Mouse (Mus musculus) CH12.LX (cell line): ENCODE measurements around the gene Acaa1a. TPM values are rescaled to one million over a fixed set of nuclear protein-coding genes. Genes with fewer than 3 reads are reported as not detected.

Experiments used
- DNase-seq: peaks from one replicate; pipeline ENCODE4 v3.0.0-alpha.2; 2013; ENCODE audit errors: extremely low read depth
- H3K27ac ChIP-seq: 2 replicates; pipeline ENCODE4 v1.5.1; 2012; ENCODE audit warnings: low read depth, mild to moderate bottlenecking, control low read depth, moderate library complexity; ENCODE audit not compliant: insufficient read depth
- H3K27me3 ChIP-seq: replicated peaks from 2 replicates; pipeline ENCODE3; 2012; ENCODE audit warnings: inconsistent platforms
- H3K36me3 ChIP-seq, 2 experiments: replicated peaks in 1 of 2; 2 replicates each; pipeline versions ENCODE3 to v1.6.1; 2012; ENCODE audit warnings: inconsistent platforms in 1 of 2, low read length in 1 of 2, mild to moderate bottlenecking in 1 of 2, mixed read lengths in 1 of 2, moderate library complexity in 1 of 2; ENCODE audit not compliant: control insufficient read depth in 1 of 2, insufficient read depth in 1 of 2
- H3K4me1 ChIP-seq, 2 experiments: 2 replicates each; pipeline ENCODE4 v1.6.1; 2012; ENCODE audit warnings: inconsistent platforms in 1 of 2, moderate library complexity in 1 of 2; ENCODE audit not compliant: insufficient read depth in 2 of 2, control insufficient read depth in 1 of 2
- H3K4me2 ChIP-seq: 2 replicates; pipeline ENCODE4 v1.6.1; 2012; ENCODE audit warnings: low read depth, mild to moderate bottlenecking, control low read depth; ENCODE audit not compliant: poor library complexity, insufficient read depth, severe bottlenecking
- H3K4me3 ChIP-seq, 3 experiments: fragments of 150-350 bp in 1 of 3; sonication (generic) in 1 of 3; replicated peaks in 1 of 3; 2 replicates each; pipeline versions ENCODE3 to v1.5.1; 2011 to 2012; ENCODE audit warnings: low read depth in 2 of 3, low read length in 2 of 3, mild to moderate bottlenecking in 2 of 3, moderate library complexity in 2 of 3, control low read depth in 1 of 3, improper control_type of control experiment in 1 of 3, inconsistent platforms in 1 of 3, mixed read lengths in 1 of 3; ENCODE audit not compliant: poor library complexity in 1 of 3
- H3K79me2 ChIP-seq: replicated peaks from 2 replicates; pipeline ENCODE4 v1.6.1; 2012; ENCODE audit warnings: mild to moderate bottlenecking, moderate library complexity; ENCODE audit not compliant: control insufficient read depth, poor library complexity, insufficient read depth, severe bottlenecking; ENCODE audit errors: extremely low read depth
- H3K9ac ChIP-seq: 2 replicates; pipeline ENCODE4 v1.6.1; 2012; ENCODE audit warnings: low read depth, mild to moderate bottlenecking, control low read depth, moderate library complexity; ENCODE audit not compliant: insufficient read depth
- H3K9me3 ChIP-seq: replicated peaks from 2 replicates; pipeline ENCODE3; 2012; ENCODE audit warnings: low read length, inconsistent platforms, mixed read lengths
- CHD1 ChIP-seq: IDR thresholded peaks from 2 replicates; pipeline ENCODE4 v1.6.1; 2012; ENCODE audit warnings: low read depth, low read length, improper control_type of control experiment, inconsistent platforms
- CHD2 ChIP-seq: IDR thresholded peaks from 2 replicates; pipeline ENCODE4 v1.6.1; 2011; ENCODE audit warnings: low read length, improper control_type of control experiment
- ELF1 ChIP-seq: IDR thresholded peaks from 2 replicates; pipeline ENCODE4 v1.6.1; 2014; ENCODE audit warnings: low read depth, mild to moderate bottlenecking, inconsistent platforms, low read length, improper control_type of control experiment
- ETS1 ChIP-seq: conservative IDR thresholded peaks from 2 replicates; pipeline ENCODE4 v1.6.1; 2012; ENCODE audit warnings: low read depth, mild to moderate bottlenecking, inconsistent platforms, low read length, improper control_type of control experiment, moderate library complexity
- GABPA ChIP-seq: IDR thresholded peaks from 2 replicates; pipeline ENCODE4 v1.6.1; 2012; ENCODE audit warnings: low read depth, low read length, improper control_type of control experiment, inconsistent platforms; ENCODE audit not compliant: insufficient replicate concordance
- HCFC1 ChIP-seq: IDR thresholded peaks from 2 replicates; pipeline ENCODE4 v1.6.1; 2012; ENCODE audit warnings: low read depth, mild to moderate bottlenecking, inconsistent platforms, low read length, improper control_type of control experiment
- IRF4 ChIP-seq: IDR thresholded peaks from 2 replicates; pipeline ENCODE4 v1.6.1; 2014; ENCODE audit warnings: low read depth, mild to moderate bottlenecking, inconsistent platforms, low read length, improper control_type of control experiment
- JUN ChIP-seq: IDR thresholded peaks from 2 replicates; pipeline ENCODE4 v1.6.1; 2011; ENCODE audit warnings: low read depth, mild to moderate bottlenecking, low read length, improper control_type of control experiment, moderate library complexity; ENCODE audit not compliant: insufficient read depth
- MAFK ChIP-seq: IDR thresholded peaks from 2 replicates; pipeline ENCODE4 v1.6.1; 2011; ENCODE audit warnings: low read length, improper control_type of control experiment; ENCODE audit not compliant: insufficient replicate concordance
- MAX ChIP-seq: IDR thresholded peaks from 2 replicates; pipeline ENCODE4 v1.6.1; 2011; ENCODE audit warnings: low read length, improper control_type of control experiment
- MXI1 ChIP-seq: IDR thresholded peaks from 2 replicates; pipeline ENCODE4 v1.6.1; 2011; ENCODE audit warnings: mild to moderate bottlenecking, low read depth, low read length, improper control_type of control experiment
- MYC ChIP-seq: IDR thresholded peaks from 2 replicates; pipeline ENCODE4 v1.6.1; 2011; ENCODE audit warnings: low read depth, mild to moderate bottlenecking, improper control_type of control experiment, low read length
- POLR2A ChIP-seq: IDR thresholded peaks from 2 replicates; pipeline ENCODE4 v1.6.1; 2011; ENCODE audit warnings: low read depth, mild to moderate bottlenecking, improper control_type of control experiment, low read length
- POLR2AphosphoS2 ChIP-seq: IDR thresholded peaks from 2 replicates; pipeline ENCODE4 v1.6.1; 2011; ENCODE audit warnings: low read depth, low read length, improper control_type of control experiment
- RCOR1 ChIP-seq: conservative IDR thresholded peaks from 2 replicates; pipeline ENCODE4 v1.6.1; 2012; ENCODE audit warnings: low read depth, mild to moderate bottlenecking, inconsistent platforms, low read length, improper control_type of control experiment
- SIN3A ChIP-seq: IDR thresholded peaks from 2 replicates; pipeline ENCODE4 v1.6.1; 2012; ENCODE audit warnings: low read length, improper control_type of control experiment, inconsistent platforms
- TBP ChIP-seq: conservative IDR thresholded peaks from 2 replicates; pipeline ENCODE4 v1.6.1; 2011; ENCODE audit warnings: low read depth, low read length, improper control_type of control experiment
- TCF12 ChIP-seq: IDR thresholded peaks from 2 replicates; pipeline ENCODE4 v1.6.1; 2014; ENCODE audit warnings: low read depth, mild to moderate bottlenecking, inconsistent platforms, low read length, improper control_type of control experiment
- UBTF ChIP-seq: IDR thresholded peaks from 2 replicates; pipeline ENCODE4 v1.6.1; 2012; ENCODE audit warnings: low read depth, mild to moderate bottlenecking, inconsistent platforms, low read length, improper control_type of control experiment, moderate library complexity
- USF2 ChIP-seq: conservative IDR thresholded peaks from 2 replicates; pipeline ENCODE4 v1.6.1; 2011; ENCODE audit warnings: low read depth, low read length, improper control_type of control experiment
- ZMIZ1 ChIP-seq: IDR thresholded peaks from 2 replicates; pipeline ENCODE4 v1.6.1; 2012; ENCODE audit warnings: low read depth, mild to moderate bottlenecking, inconsistent platforms, low read length, improper control_type of control experiment
- ZNF384 ChIP-seq: IDR thresholded peaks from 2 replicates; pipeline ENCODE4 v1.6.1; 2012; ENCODE audit warnings: low read depth, low read length, improper control_type of control experiment, inconsistent platforms
- dilution Hi-C: fragments of 300-500 bp; cut with MboI; formaldehyde crosslinking; loops from 2 replicates; pipeline ENCODE4 v1.14.3; 2020; ENCODE audit warnings: low sequenced_read_pairs; ENCODE audit not compliant: extremely low pct_unique_long_range_greater_than_20kb, extremely low pct_ligation_motif_present
- in situ Hi-C: fragments of 300-500 bp; cut with MboI; formaldehyde crosslinking; loops from 3 replicates; pipeline ENCODE4 v1.14.3; 2019; ENCODE audit warnings: low sequenced_read_pairs, low pct_ligation_motif_present, low pct_unique_long_range_greater_than_20kb, mixed read lengths
- polyA plus RNA-seq: library from polyadenylated mRNA; unstranded; fragments of >175 nt; gene quantifications from 2 replicates; pipeline ENCODE4 v1.2.1, GENCODE M21; 2012; ENCODE audit warnings: low read depth; ENCODE audit not compliant: insufficient read length
- total RNA-seq, 2 experiments: library from RNA; depleted of rRNA; stranded (reverse); fragments of 300-350 nt in 1 of 2; fragments of >200 nt in 1 of 2; gene quantifications; 2 replicates each; pipeline ENCODE4 v1.2.3; 2012 to 2014

Gene Acaa1a
- total and polyA plus RNA-seq, 3 experiments, result 22.4 to 57.8 (median 24.4) TPM

- TF ChIP-seq ETS1 (0 out of 2 replicates have a peak, but pooled peaks have one; percentile 16), ZNF384 (no peak), HCFC1 (peak; percentile 54; the same call in 1 of the 2 replicates), RCOR1 (no peak), SIN3A (peak; percentile 69), TCF12 (peak; percentile 29; the same call in 1 of the 2 replicates), MAFK (no peak), ZMIZ1 (peak; percentile 34; the same call in 1 of the 2 replicates), MXI1 (peak; percentile 55), CHD1 (no peak), CHD2 (no peak; the same call in 1 of the 2 replicates), POLR2A (peak; percentile 58), USF2 (no peak)
These were observed 1.7 kb downstream of the Acaa1a start, which contains the start of gene Myd88 (continued) for GRCm38 (mm10) chr9:119340909-119341816.

GRCm38 (mm10) chr9:119342728-119343127 lies 3.3 kb downstream of the Acaa1a start:
- H3K9me3 ChIP-seq, result no peaks in the 10 kb centered on the region
- no peaks in the 10 kb centered on the region for H3K27me3 ChIP-seq
- TF ChIP-seq MYC (no peak), POLR2AphosphoS2 (no peak), TBP (no peak), POLR2A (no peak), IRF4 (no peak), USF2 (no peak), GABPA (no peak), ZNF384 (no peak), JUN (no peak), MXI1 (no peak), ELF1 (no peak), UBTF (no peak), MAX (no peak), MAFK (no peak)
- H3K4me1 ChIP-seq, result peaks cover 6 to 27% of the 10 kb centered on the region in 2 experiments
- DNase-seq, result no peak
- peaks cover 5% of the 10 kb centered on the region; the same call in 1 of the 2 replicates for H3K79me2 ChIP-seq
- in situ Hi-C loops (no loop called here), dilution Hi-C loops (no loop called here)
- peaks cover 42 to 57% of the 10 kb centered on the region in 2 experiments for H3K36me3 ChIP-seq
- no peak overlapping the region for H3K27ac ChIP-seq
- H3K4me3 ChIP-seq, result no peak overlapping the region
- no peak overlapping the region for H3K9ac ChIP-seq
- 0 out of 2 replicates have a peak overlapping the region, but pooled peaks have one; percentile 72 for H3K4me2 ChIP-seq
